In the genomic region with DNA sequence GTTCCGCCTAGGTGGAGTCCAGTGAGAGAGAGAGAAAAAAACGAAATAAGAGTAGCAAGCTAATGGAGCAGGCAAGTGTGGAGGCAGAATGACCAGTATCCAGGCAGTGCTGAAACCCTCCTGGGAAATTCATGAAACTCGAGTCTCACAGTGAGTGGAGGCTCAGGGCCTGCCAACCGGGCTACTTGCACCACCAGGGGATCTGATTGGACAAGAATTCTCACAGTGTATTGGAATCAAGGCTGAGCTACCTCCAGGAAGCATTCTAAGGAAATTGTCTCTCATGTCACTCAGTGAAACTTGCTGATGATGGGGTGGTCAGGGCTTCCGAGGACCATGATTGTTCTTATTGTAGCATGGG, we compare ENCODE assay signal across 10 mouse cellular contexts. TPM values are rescaled to one million over a fixed set of nuclear protein-coding genes. Genes with fewer than 3 reads are reported as not detected.
DNase-seq lines count a peak whose midpoint lies in the region; ATAC-seq and TF ChIP-seq lines count a peak whose summit lies in the region.
"Had no signal": no experiment of that assay in that cellular context is flagged by ENCODE, and none has a peak within 500 bp of the region (broad histone marks: within the 10 kb centered on the region; RNA-seq: fewer than 3 reads in every experiment).

No protein-coding gene starts in this region.

- H3K4me2 ChIP-seq in heart, embryonic 11.5 days = peak overlapping the region; percentile 92; the same call in 1 of the 2 replicates
- no peak overlapping the region for H3K4me2 ChIP-seq in midbrain, postnatal 0 days (ENCODE audit: low read depth, low read length, poor library complexity, severe bottlenecking)
- no peak overlapping the region for H3K4me2 ChIP-seq in midbrain, embryonic 16.5 days (ENCODE audit: low read length)
- peak overlapping the region; percentile 85 for H3K4me2 ChIP-seq in heart, embryonic 14.5 days (ENCODE audit: low read length)

- H3K4me1 ChIP-seq in heart, embryonic 11.5 days (ENCODE audit: control insufficient read depth, insufficient read depth, low read length) = peaks cover 22% of the 10 kb centered on the region
- 0 out of 2 replicates have a peak, but pooled peaks cover 6% of the 10 kb centered on the region for H3K4me1 ChIP-seq in midbrain, postnatal 0 days (ENCODE audit: insufficient read depth, low read length)
- H3K4me1 ChIP-seq in midbrain, embryonic 16.5 days (ENCODE audit: control insufficient read depth, insufficient read depth, low read length) = peaks cover 25% of the 10 kb centered on the region
- peaks cover 8 to 27% of the 10 kb centered on the region in 2 experiments; a peak in 3 of 4 replicates for H3K4me1 ChIP-seq in heart, embryonic 14.5 days (ENCODE audit: control insufficient read depth in 2 of 2, insufficient read depth in 2 of 2, low read length in 2 of 2)

- intact Hi-C loops in heart, postnatal 25 days (cut with DNase I) = loop anchor here (5.0 kb wide), 1 partner anchor 140 kb away; no protein-coding TSS in a partner anchor

- WGBS in heart, embryonic 11.5 days (ENCODE audit: insufficient replicate concordance) = 31% methylated on average over 5 of the region's 5 CpGs
- 20% methylated on average over 5 of the region's 5 CpGs for WGBS in midbrain, postnatal 0 days
- WGBS in midbrain, embryonic 16.5 days = 21% methylated on average over 5 of the region's 5 CpGs
- WGBS in heart, embryonic 14.5 days = 41% methylated on average over 5 of the region's 5 CpGs

- TF ChIP-seq CTCF in midbrain, postnatal 0 days (IDR thresholded peaks at IDR 0.05) = no peak

- H3K36me3 ChIP-seq in heart, embryonic 11.5 days (ENCODE audit: control insufficient read depth, insufficient read depth, low read length) = no peaks in the 10 kb centered on the region
- no peaks in the 10 kb centered on the region for H3K36me3 ChIP-seq in midbrain, postnatal 0 days (ENCODE audit: insufficient read depth, low read length)
- H3K36me3 ChIP-seq in midbrain, embryonic 16.5 days (ENCODE audit: control insufficient read depth, insufficient read depth, low read length) = no peaks in the 10 kb centered on the region
- no peaks in the 10 kb centered on the region for H3K36me3 ChIP-seq in heart, embryonic 14.5 days (ENCODE audit: control insufficient read depth, insufficient read depth, low read length)

- no peak for ATAC-seq in heart, embryonic 11.5 days (replicated peaks; ENCODE audit: insufficient number of reproducible peaks, low FRiP score, low TSS enrichment)
- ATAC-seq in midbrain, postnatal 0 days (ENCODE audit: low FRiP score) = no peak
- no peak for ATAC-seq in midbrain, embryonic 16.5 days
- ATAC-seq in heart, embryonic 14.5 days (ENCODE audit: insufficient number of reproducible peaks, insufficient read depth, low FRiP score, low read depth) = no peak
- ATAC-seq: forebrain, embryonic 13.5 days had no signal

- H3K9me3 ChIP-seq in heart, embryonic 11.5 days (replicated peaks; ENCODE audit: control insufficient read depth, low read length) = no peaks in the 10 kb centered on the region
- no peaks in the 10 kb centered on the region for H3K9me3 ChIP-seq in midbrain, postnatal 0 days (ENCODE audit: low read length)
- H3K9me3 ChIP-seq in midbrain, embryonic 16.5 days (replicated peaks; ENCODE audit: control insufficient read depth, low read length, poor library complexity, severe bottlenecking) = no peaks in the 10 kb centered on the region
- no peaks in the 10 kb centered on the region for H3K9me3 ChIP-seq in heart, embryonic 14.5 days (ENCODE audit: control insufficient read depth, low read length)
- H3K9me3 ChIP-seq: forebrain, embryonic 13.5 days had no signal

- H3K9ac ChIP-seq in heart, embryonic 11.5 days (ENCODE audit: low read depth, low read length) = no peak overlapping the region
- no peak overlapping the region for H3K9ac ChIP-seq in midbrain, postnatal 0 days (replicated peaks; ENCODE audit: low read length, poor library complexity, severe bottlenecking)
- no peak overlapping the region for H3K9ac ChIP-seq in midbrain, embryonic 16.5 days (ENCODE audit: low read depth, low read length)
- H3K9ac ChIP-seq in heart, embryonic 14.5 days (ENCODE audit: low read length) = peak overlapping the region; percentile 21; the same call in 1 of the 2 replicates
- H3K9ac ChIP-seq: forebrain, embryonic 13.5 days had no signal

- H3K4me3 ChIP-seq in heart, embryonic 11.5 days (ENCODE audit: low read depth, low read length) = no peak overlapping the region
- H3K4me3 ChIP-seq in midbrain, postnatal 0 days (ENCODE audit: low read depth, low read length) = peak overlapping the region; percentile 45; the same call in 1 of the 2 replicates
- H3K4me3 ChIP-seq in midbrain, embryonic 16.5 days (ENCODE audit: low read depth, low read length) = no peak overlapping the region
- H3K4me3 ChIP-seq in heart, embryonic 14.5 days (ENCODE audit: control insufficient read depth in 1 of 2, insufficient read depth in 1 of 2, low read depth in 1 of 2, low read length in 2 of 2) = peak overlapping the region; percentile 6 to 47; a peak in 2 of 4 replicates
- H3K4me3 ChIP-seq: myocyte had no signal

- peaks cover 28% of the 10 kb centered on the region for H3K27me3 ChIP-seq in heart, embryonic 11.5 days (ENCODE audit: control insufficient read depth, insufficient read depth, low read length)
- peaks cover 26% of the 10 kb centered on the region for H3K27me3 ChIP-seq in midbrain, postnatal 0 days (ENCODE audit: insufficient read depth, low read length)
- H3K27me3 ChIP-seq in midbrain, embryonic 16.5 days (ENCODE audit: control insufficient read depth, insufficient read depth, low read depth, low read length) = peaks cover 49% of the 10 kb centered on the region
- peaks cover 43% of the 10 kb centered on the region for H3K27me3 ChIP-seq in heart, embryonic 14.5 days (ENCODE audit: control insufficient read depth, insufficient read depth, low read length)

- no peak overlapping the region for H3K27ac ChIP-seq in heart, embryonic 11.5 days (ENCODE audit: low read depth, low read length)
- no peak overlapping the region for H3K27ac ChIP-seq in midbrain, postnatal 0 days (ENCODE audit: low read depth, low read length)
- H3K27ac ChIP-seq in midbrain, embryonic 16.5 days (ENCODE audit: low read length) = no peak overlapping the region
- H3K27ac ChIP-seq in heart, embryonic 14.5 days (replicated peaks in 1 of 2; ENCODE audit: control insufficient read depth in 1 of 2, insufficient read depth in 1 of 2, low read depth in 2 of 2, low read length in 2 of 2) = no peak overlapping the region
- H3K27ac ChIP-seq: forebrain, embryonic 13.5 days had no signal

- DNase-seq in heart, postnatal 25 days (ENCODE audit: low spot score) = no peak
- DNase-seq in midbrain, postnatal 0 days (ENCODE audit: low spot score) = peak; percentile 36
- no peak for DNase-seq in thymus, postnatal 14 days
- no peak for DNase-seq in right cerebral cortex, postnatal 36 days (ENCODE audit: low spot score in 2 of 2)
- DNase-seq: right cerebral cortex, postnatal 14 days had no signal

RNA-seq across cellular contexts. Expression of a gene that starts 2.8 kb away (rescaled TPM):
- 2.6 and 3.1 TPM in 2 replicates for polyA plus RNA-seq in heart, embryonic 11.5 days (2014; fragmentation: Nextera tagmentation; extraction: Ambion mirVana)
- 10 to 100 TPM; 19.6 to 23.8 TPM for total RNA-seq in heart, postnatal 25 days (2021)
- 14.5 and 25.9 TPM in 2 replicates for total RNA-seq in midbrain, postnatal 0 days (2014; rRNA removed)
- polyA plus RNA-seq in midbrain, postnatal 0 days (2015; fragmentation: Nextera tagmentation; extraction: Ambion mirVana) = 3.6 and 4.0 TPM in 2 replicates
- 2.2 and 2.3 TPM in 2 replicates for polyA plus RNA-seq in midbrain, embryonic 16.5 days (2015; fragmentation: Nextera tagmentation; extraction: Ambion mirVana)
- 4.4 and 5.8 TPM in 2 replicates for polyA plus RNA-seq in heart, embryonic 14.5 days (2014; fragmentation: Nextera tagmentation; extraction: Ambion mirVana)

Comparison
In these comparisons a context has a peak if more than half of its experiments do, and no peak if none do; other contexts are left out.
1. H3K4me3 ChIP-seq: peak in midbrain, postnatal 0 days (single experiment) and heart, embryonic 14.5 days (2 of 2); none in heart, embryonic 11.5 days (single experiment) and midbrain, embryonic 16.5 days (single experiment).
2. H3K4me2 ChIP-seq: peak in heart, embryonic 11.5 days (single experiment) and heart, embryonic 14.5 days (single experiment); none in midbrain, postnatal 0 days (single experiment) and midbrain, embryonic 16.5 days (single experiment).